In the genomic region with DNA sequence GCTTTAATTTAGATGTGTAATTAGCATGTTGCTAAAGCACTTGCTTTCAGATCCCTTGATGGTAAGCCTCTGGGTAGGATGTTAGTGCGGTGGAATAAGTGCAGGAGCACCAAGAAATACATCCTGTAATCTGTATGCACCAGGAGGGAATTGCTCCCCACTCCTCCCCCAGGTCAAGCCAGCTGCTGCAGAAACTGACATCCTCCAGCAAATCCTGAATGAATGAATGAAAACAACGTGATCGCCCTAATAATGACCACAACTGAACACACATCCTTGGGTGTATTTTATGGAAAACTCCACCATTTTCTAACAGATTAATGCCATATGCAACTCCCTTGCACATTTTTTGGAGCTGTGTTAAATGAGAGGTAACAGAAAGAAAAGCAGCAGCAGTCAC, we compare ENCODE assay signal across 8 mouse cellular contexts. TPM values are rescaled to one million over a fixed set of nuclear protein-coding genes. Genes with fewer than 3 reads are reported as not detected.
DNase-seq lines count a peak whose midpoint lies in the region; ATAC-seq and TF ChIP-seq lines count a peak whose summit lies in the region.

No protein-coding gene starts in this region.

- ATAC-seq in heart, embryonic 14.5 days (ENCODE audit: insufficient number of reproducible peaks, insufficient read depth, low FRiP score, low read depth): no peak
- ATAC-seq in hindbrain, embryonic 15.5 days (ENCODE audit: low FRiP score, low read depth): no peak
- no peak for ATAC-seq in neural tube, embryonic 11.5 days (ENCODE audit: insufficient read depth, low FRiP score, low TSS enrichment)

- WGBS in heart, embryonic 14.5 days: 20% methylated on average over 3 of the region's 3 CpGs
- 10% methylated on average over 3 of the region's 3 CpGs for WGBS in hindbrain, embryonic 15.5 days
- 10% methylated on average over 3 of the region's 3 CpGs for WGBS in neural tube, embryonic 11.5 days

- H3K9ac ChIP-seq in heart, embryonic 14.5 days (ENCODE audit: low read length): peak overlapping the region; percentile 88
- peak overlapping the region; percentile 91 for H3K9ac ChIP-seq in hindbrain, embryonic 15.5 days
- peak overlapping the region; percentile 93 for H3K9ac ChIP-seq in neural tube, embryonic 11.5 days (ENCODE audit: low read length)

- H3K27ac ChIP-seq in heart, embryonic 14.5 days (replicated peaks in 1 of 2; ENCODE audit: control insufficient read depth in 1 of 2, insufficient read depth in 1 of 2, low read depth in 2 of 2, low read length in 2 of 2): no peak overlapping the region
- H3K27ac ChIP-seq in cortical plate, adult 2 months (ENCODE audit: insufficient read depth, low read length): no peak overlapping the region
- peak overlapping the region; percentile 100 for H3K27ac ChIP-seq in hindbrain, embryonic 15.5 days (replicated peaks)
- H3K27ac ChIP-seq in neural tube, embryonic 11.5 days (ENCODE audit: low read depth, low read length): no peak overlapping the region

- peak overlapping the region; percentile 72 for H3K4me2 ChIP-seq in heart, embryonic 14.5 days (ENCODE audit: low read length)
- peak overlapping the region; percentile 63 for H3K4me2 ChIP-seq in hindbrain, embryonic 15.5 days
- H3K4me2 ChIP-seq in neural tube, embryonic 11.5 days (ENCODE audit: low read depth): peak overlapping the region; percentile 53

- intact Hi-C loops in heart, postnatal 25 days (cut with DNase I): loop anchor here (10.0 kb wide), 1 partner anchor 223 kb away; no protein-coding TSS in a partner anchor

- H3K4me1 ChIP-seq in heart, embryonic 14.5 days (ENCODE audit: control insufficient read depth in 2 of 2, insufficient read depth in 2 of 2, low read length in 2 of 2): peaks cover 0 to 15% of the 10 kb centered on the region in 2 experiments; a peak in 3 of 4 replicates
- H3K4me1 ChIP-seq in cortical plate, adult 2 months (ENCODE audit: control insufficient read depth, insufficient read depth, low read length): no peaks in the 10 kb centered on the region
- peaks cover 32% of the 10 kb centered on the region for H3K4me1 ChIP-seq in hindbrain, embryonic 15.5 days (replicated peaks)
- peaks cover 13% of the 10 kb centered on the region; the same call in 1 of the 2 replicates for H3K4me1 ChIP-seq in neural tube, embryonic 11.5 days (ENCODE audit: control insufficient read depth, insufficient read depth, low read length)

- TF ChIP-seq POLR2A in cortical plate, adult 2 months (IDR thresholded peaks at IDR 0.05; ENCODE audit: extremely low read depth, insufficient read depth, low read length): no peak

- DNase-seq in heart, postnatal 25 days (ENCODE audit: low spot score): no peak
- no peak for DNase-seq in neural tube, embryonic 11.5 days (ENCODE audit: low spot score)
- no peak for DNase-seq in layer of hippocampus, adult 18-20 months (ENCODE audit: low spot score in 2 of 2)
- DNase-seq in adrenal gland, postnatal 10 days: no peak
- no peak for DNase-seq in gastrocnemius, postnatal 10 days

- no peaks in the 10 kb centered on the region for H3K9me3 ChIP-seq in heart, embryonic 14.5 days (ENCODE audit: control insufficient read depth, low read length)
- no peaks in the 10 kb centered on the region for H3K9me3 ChIP-seq in hindbrain, embryonic 15.5 days
- no peaks in the 10 kb centered on the region for H3K9me3 ChIP-seq in neural tube, embryonic 11.5 days (ENCODE audit: control insufficient read depth, low read length)

- H3K27me3 ChIP-seq in heart, embryonic 14.5 days (ENCODE audit: control insufficient read depth, insufficient read depth, low read length): no peaks in the 10 kb centered on the region
- no peaks in the 10 kb centered on the region for H3K27me3 ChIP-seq in hindbrain, embryonic 15.5 days
- H3K27me3 ChIP-seq in neural tube, embryonic 11.5 days (ENCODE audit: control insufficient read depth, insufficient read depth, low read length): no peaks in the 10 kb centered on the region

- peak overlapping the region; percentile 59 to 81; a peak in 3 of 4 replicates for H3K4me3 ChIP-seq in heart, embryonic 14.5 days (ENCODE audit: control insufficient read depth in 1 of 2, insufficient read depth in 1 of 2, low read depth in 1 of 2, low read length in 2 of 2)
- peak overlapping the region; percentile 61 for H3K4me3 ChIP-seq in cortical plate, adult 2 months (ENCODE audit: insufficient read depth, low read length)
- peak overlapping the region; percentile 94 for H3K4me3 ChIP-seq in hindbrain, embryonic 15.5 days
- H3K4me3 ChIP-seq in neural tube, embryonic 11.5 days (ENCODE audit: low read depth, low read length): peak overlapping the region; percentile 87

- no peak for TF ChIP-seq CTCF in cortical plate, adult 2 months (IDR thresholded peaks at IDR 0.05; ENCODE audit: extremely low read depth, insufficient read depth, low read length)

- H3K36me3 ChIP-seq in heart, embryonic 14.5 days (ENCODE audit: control insufficient read depth, insufficient read depth, low read length): no peaks in the 10 kb centered on the region
- no peaks in the 10 kb centered on the region for H3K36me3 ChIP-seq in hindbrain, embryonic 15.5 days
- H3K36me3 ChIP-seq in neural tube, embryonic 11.5 days (ENCODE audit: control insufficient read depth, insufficient read depth, low read length): no peaks in the 10 kb centered on the region

RNA-seq across cellular contexts. Expression of a gene that starts 2.0 kb away (rescaled TPM):
- 6.8 and 9.4 TPM in 2 replicates for polyA plus RNA-seq in heart, embryonic 14.5 days (2014; fragmentation: Nextera tagmentation; extraction: Ambion mirVana)
- total RNA-seq in heart, postnatal 25 days (2021): 10 to 100 TPM in 1 of 2 experiments, 1 to 10 TPM in 1; 8.8 to 10.8 TPM
- polyA plus RNA-seq in cortical plate, adult 2 months (2012; rRNA removed): 15.7 and 17.7 TPM in 2 replicates
- polyA plus RNA-seq in hindbrain, embryonic 15.5 days (2015; fragmentation: Nextera tagmentation; extraction: Ambion mirVana): 7.4 and 7.9 TPM in 2 replicates
- 22.4 and 24.0 TPM in 2 replicates for polyA plus RNA-seq in neural tube, embryonic 11.5 days (2014; fragmentation: Nextera tagmentation; extraction: Ambion mirVana)
- 100 to 1,000 TPM; 110 to 116 TPM for total RNA-seq in layer of hippocampus, adult 18-20 months (2021)
- 10 to 100 TPM; 26.2 to 34.0 TPM for total RNA-seq in adrenal gland, postnatal 10 days (2021)
- 10 to 100 TPM in 1 of 2 experiments, 1 to 10 TPM in 1; 9.9 to 12.9 TPM for total RNA-seq in gastrocnemius, postnatal 10 days (2021)
